ENCODE assay signal across 8 mouse cellular contexts in the genomic region with DNA sequence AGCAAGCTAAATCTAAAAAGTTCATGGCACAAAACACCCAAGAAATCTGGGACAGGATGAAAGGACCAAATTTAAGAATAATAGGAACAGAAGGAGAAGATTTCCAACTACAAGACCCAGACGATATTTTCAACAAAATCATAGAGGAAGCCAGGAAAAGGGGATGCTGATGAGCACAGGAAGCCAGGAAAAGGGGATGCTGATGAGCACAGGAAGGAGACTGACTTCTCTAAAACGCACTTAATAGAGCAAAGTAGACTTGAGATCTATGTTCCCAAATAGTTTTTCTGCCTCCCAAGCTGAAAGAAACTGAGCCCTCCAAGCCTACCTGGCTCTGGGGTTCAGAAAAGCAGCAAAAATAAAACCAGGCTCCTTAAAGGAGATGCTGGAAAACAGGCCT. TPM values are rescaled to one million over a fixed set of nuclear protein-coding genes. Genes with fewer than 3 reads are reported as not detected.
DNase-seq lines count a peak whose midpoint lies in the region; ATAC-seq lines count a peak whose summit lies in the region.
"Had no signal": no experiment of that assay in that cellular context is flagged by ENCODE, and none has a peak within 500 bp of the region (broad histone marks: within the 10 kb centered on the region; RNA-seq: fewer than 3 reads in every experiment).

No protein-coding gene starts in this region.

- peaks cover 16 to 61% of the 10 kb centered on the region in 2 experiments for H3K4me1 ChIP-seq in heart, embryonic 14.5 days (ENCODE audit: control insufficient read depth in 2 of 2, insufficient read depth in 2 of 2, low read length in 2 of 2)
- H3K4me1 ChIP-seq in midbrain, embryonic 11.5 days (ENCODE audit: control insufficient read depth, insufficient read depth, low read length) = peaks cover 14% of the 10 kb centered on the region
- H3K4me1 ChIP-seq in midbrain, embryonic 10.5 days = peaks cover 38% of the 10 kb centered on the region
- peaks cover 82% of the 10 kb centered on the region for H3K4me1 ChIP-seq in liver, embryonic 12.5 days

- intact Hi-C loops in heart, postnatal 14 days (cut with DNase I) = loop anchor here (2.0 to 5.0 kb wide), 3 partner anchors 60 to 125 kb away; a partner anchor contains a TSS

- no peaks in the 10 kb centered on the region for H3K27me3 ChIP-seq in heart, embryonic 14.5 days (ENCODE audit: control insufficient read depth, insufficient read depth, low read length)
- H3K27me3 ChIP-seq in midbrain, embryonic 11.5 days (ENCODE audit: control insufficient read depth, insufficient read depth, low read length) = no peaks in the 10 kb centered on the region
- no peaks in the 10 kb centered on the region for H3K27me3 ChIP-seq in midbrain, embryonic 10.5 days (ENCODE audit: low read depth, poor library complexity, severe bottlenecking)
- no peaks in the 10 kb centered on the region for H3K27me3 ChIP-seq in liver, embryonic 12.5 days (replicated peaks)

- no peaks in the 10 kb centered on the region for H3K36me3 ChIP-seq in heart, embryonic 14.5 days (ENCODE audit: control insufficient read depth, insufficient read depth, low read length)
- H3K36me3 ChIP-seq in midbrain, embryonic 11.5 days (ENCODE audit: control insufficient read depth, insufficient read depth, low read length) = no peaks in the 10 kb centered on the region
- H3K36me3 ChIP-seq in midbrain, embryonic 10.5 days = peaks cover 22% of the 10 kb centered on the region
- H3K36me3 ChIP-seq in liver, embryonic 12.5 days = peaks cover 7% of the 10 kb centered on the region; the same call in 1 of the 2 replicates

- 30% methylated on average over 2 of the region's 2 CpGs for WGBS in heart, embryonic 14.5 days
- 76% methylated on average over 2 of the region's 2 CpGs for WGBS in midbrain, embryonic 11.5 days
- WGBS in midbrain, embryonic 10.5 days = 68% methylated on average over 2 of the region's 2 CpGs
- WGBS in liver, embryonic 12.5 days (ENCODE audit: insufficient replicate concordance) = 36% methylated on average over 2 of the region's 2 CpGs

- ATAC-seq in heart, embryonic 14.5 days (ENCODE audit: insufficient number of reproducible peaks, insufficient read depth, low FRiP score, low read depth) = no peak
- no peak for ATAC-seq in midbrain, embryonic 11.5 days (ENCODE audit: low FRiP score)
- no peak for ATAC-seq in liver, embryonic 12.5 days
- no peak for ATAC-seq in megakaryocyte, adult 5-6 weeks (ENCODE audit: poor library complexity, severe bottlenecking)

- H3K9ac ChIP-seq in heart, embryonic 14.5 days (ENCODE audit: low read length) = no peak overlapping the region
- no peak overlapping the region for H3K9ac ChIP-seq in midbrain, embryonic 11.5 days (ENCODE audit: low read length)
- H3K9ac ChIP-seq in liver, embryonic 12.5 days = no peak overlapping the region

- no peak overlapping the region for H3K4me3 ChIP-seq in heart, embryonic 14.5 days (ENCODE audit: control insufficient read depth in 1 of 2, insufficient read depth in 1 of 2, low read depth in 1 of 2, low read length in 2 of 2)
- no peak overlapping the region for H3K4me3 ChIP-seq in midbrain, embryonic 11.5 days (ENCODE audit: low read depth, low read length)
- H3K4me3 ChIP-seq in midbrain, embryonic 10.5 days = no peak overlapping the region
- H3K4me3 ChIP-seq in liver, embryonic 12.5 days = no peak overlapping the region

- H3K4me2 ChIP-seq in heart, embryonic 14.5 days (ENCODE audit: low read length) = peak overlapping the region; percentile 95
- no peak overlapping the region for H3K4me2 ChIP-seq in midbrain, embryonic 11.5 days
- H3K4me2 ChIP-seq in liver, embryonic 12.5 days = 0 out of 2 replicates have a peak overlapping the region, but pooled peaks have one; percentile 99

- H3K9me3 ChIP-seq in heart, embryonic 14.5 days (ENCODE audit: control insufficient read depth, low read length) = no peaks in the 10 kb centered on the region
- no peaks in the 10 kb centered on the region for H3K9me3 ChIP-seq in midbrain, embryonic 11.5 days (ENCODE audit: control insufficient read depth, low read length)
- H3K9me3 ChIP-seq in midbrain, embryonic 10.5 days (replicated peaks) = no peaks in the 10 kb centered on the region
- H3K9me3 ChIP-seq in liver, embryonic 12.5 days (replicated peaks) = no peaks in the 10 kb centered on the region

- peak overlapping the region; percentile 32 to 71; a peak in 3 of 4 replicates for H3K27ac ChIP-seq in heart, embryonic 14.5 days (replicated peaks in 1 of 2; ENCODE audit: control insufficient read depth in 1 of 2, insufficient read depth in 1 of 2, low read depth in 2 of 2, low read length in 2 of 2)
- no peak overlapping the region for H3K27ac ChIP-seq in midbrain, embryonic 11.5 days (ENCODE audit: low read depth, low read length)
- H3K27ac ChIP-seq in midbrain, embryonic 10.5 days (replicated peaks) = no peak overlapping the region
- no peak overlapping the region for H3K27ac ChIP-seq in liver, embryonic 12.5 days

- DNase-seq in heart, postnatal 14 days = no peak
- DNase-seq in midbrain, embryonic 11.5 days (ENCODE audit: low spot score, missing footprints) = peak; percentile 69
- DNase-seq in midbrain, embryonic 10.5 days (ENCODE audit: low spot score) = no peak
- no peak for DNase-seq in frontal cortex, adult 2 months (ENCODE audit: extremely low spot score in 1 of 2, low spot score in 1 of 2)
- DNase-seq: cerebellum, adult 9-10 months had no signal

RNA-seq across cellular contexts. Expression of a gene that starts 2.8 kb away (rescaled TPM):
- polyA plus RNA-seq in heart, embryonic 14.5 days (2014; fragmentation: Nextera tagmentation; extraction: Ambion mirVana) = 46.4 and 53.8 TPM in 2 replicates
- total RNA-seq in heart, postnatal 14 days (2021) = 10 to 100 TPM; 80.5 to 84.2 TPM
- 25.8 and 33.4 TPM in 2 replicates for polyA plus RNA-seq in midbrain, embryonic 11.5 days (2014; fragmentation: Nextera tagmentation; extraction: Ambion mirVana)
- 7.7 and 8.0 TPM in 2 replicates for polyA plus RNA-seq in midbrain, embryonic 10.5 days (2016; fragmentation: Nextera tagmentation; extraction: Ambion mirVana)
- polyA plus RNA-seq in liver, embryonic 12.5 days (2016; fragmentation: Nextera tagmentation; extraction: Ambion mirVana) = 33.8 TPM in 2 replicates
- 78.0 TPM in 2 replicates for polyA plus RNA-seq in frontal cortex, adult 2 months (2012; rRNA removed)
- 21.0 and 24.6 TPM in 2 replicates for total RNA-seq in megakaryocyte, adult 5-6 weeks (2015)
- total RNA-seq in megakaryocyte, adult 5-6 weeks (2017) = 15.9 and 20.3 TPM in 2 replicates

Comparison
In these comparisons a context has a peak if more than half of its experiments do, and no peak if none do; other contexts are left out.
1. H3K27ac ChIP-seq: peak in heart, embryonic 14.5 days (2 of 2); none in midbrain, embryonic 11.5 days (single experiment), midbrain, embryonic 10.5 days (single experiment) and liver, embryonic 12.5 days (single experiment).